Mouse (Mus musculus) G1E (cell line): Measurements from ENCODE around the gene Ptprb.

Experiments used
- CTCF ChIP-seq: IDR thresholded peaks from 2 replicates; pipeline ENCODE4 v1.5.1; 2012; ENCODE audit warnings: low read depth, low read length, inconsistent platforms, mixed read lengths
- GATA1 ChIP-seq: IDR thresholded peaks from 2 replicates; pipeline ENCODE4 v1.6.1; 2012; ENCODE audit warnings: borderline replicate concordance, low read length, inconsistent platforms, mixed read lengths
- GATA2 ChIP-seq: IDR thresholded peaks from 2 replicates; pipeline ENCODE4 v1.6.1; 2012; ENCODE audit warnings: low read depth, low read length, inconsistent platforms, borderline replicate concordance
- POLR2AphosphoS5 ChIP-seq: IDR thresholded peaks from 2 replicates; pipeline ENCODE4 v1.6.1; 2012; ENCODE audit warnings: low read depth, low read length, inconsistent platforms; ENCODE audit not compliant: insufficient replicate concordance
- TAL1 ChIP-seq: conservative IDR thresholded peaks from 2 replicates; pipeline ENCODE4 v1.6.1; 2012; ENCODE audit warnings: low read depth, low read length, inconsistent platforms, mixed read lengths

DNA sequence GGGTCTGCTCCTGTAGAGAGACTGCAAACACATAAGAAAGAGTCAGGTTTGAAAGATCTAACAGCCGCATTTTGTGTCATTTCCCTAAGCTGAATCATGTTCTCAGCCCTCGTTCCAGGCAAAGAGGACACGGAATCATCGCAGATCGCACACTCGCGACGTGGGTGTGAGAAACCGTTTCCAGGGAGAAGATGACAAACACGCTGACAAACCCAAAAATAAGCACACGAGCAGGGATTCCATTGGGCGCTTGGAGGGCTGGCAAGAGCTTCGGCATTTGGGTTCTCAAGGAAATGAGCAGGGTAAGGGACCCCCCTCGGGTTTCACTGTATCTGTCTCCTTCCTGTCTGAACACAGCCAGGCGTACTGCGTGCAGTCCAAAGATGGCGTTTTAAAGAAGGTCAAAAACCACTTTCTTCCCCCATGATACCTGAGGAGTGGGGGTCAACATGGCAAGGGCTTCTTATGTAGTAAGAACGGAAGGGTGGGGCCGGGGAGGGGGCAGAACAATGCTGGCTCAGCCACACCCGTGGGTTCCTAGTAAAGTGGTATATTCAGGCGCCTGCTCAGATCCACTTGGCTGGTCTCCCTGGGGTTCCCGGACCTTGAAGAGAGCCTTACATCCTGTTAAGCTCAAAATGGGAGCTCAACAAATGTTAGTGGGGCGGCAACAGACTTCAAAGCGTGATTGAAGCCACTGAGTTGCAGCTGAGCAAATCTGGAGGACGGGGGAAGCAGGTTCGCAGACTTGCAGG, 152.9 kb downstream of the Ptprb start:
- TF ChIP-seq CTCF, result no peak
- TF ChIP-seq GATA1, result no peak
- TF ChIP-seq POLR2AphosphoS5, result no peak
- no peak for TF ChIP-seq TAL1
- TF ChIP-seq GATA2, result no peak
